Mouse (Mus musculus) left cerebral cortex, postnatal 14 days (tissue): ENCODE data around the gene Gm49403. TPM values are rescaled to one million over a fixed set of nuclear protein-coding genes. Genes with fewer than 3 reads are reported as not detected.

Experiments
- microRNA-seq, 2 experiments: library from miRNA; unstranded; fragments of <30 nt; microRNA quantifications; one replicate each; pipeline ENCODE4 v1.2.0; 2022
- total RNA-seq, 2 experiments: library from RNA; stranded (reverse); gene quantifications; 2 replicates each; pipeline ENCODE4 v1.2.3; 2021

Gene Gm49403
- total RNA-seq, 2 experiments from 2014 or later = not detected

Small RNA genes lying within 50 kb of the gene (microRNA-seq; reads per million reads assigned to microRNA genes)
- 0 reads per million in 2 experiments for gene Mir5136

Other genes starting within 250 kb of the Gm49403 start
- 100 to 1,000 TPM; 148 to 165 TPM for gene Chrm1, start 220.1 kb upstream of the Gm49403 start, total RNA-seq
- gene Slc3a2, start 160.6 kb upstream of the Gm49403 start, total RNA-seq = 100 to 1,000 TPM; 182 to 189 TPM
- 10 to 100 TPM; 42.3 to 43.9 TPM for gene Wdr74, start 148.1 kb upstream of the Gm49403 start, total RNA-seq
- gene 1700092M07Rik, start 143.2 kb upstream of the Gm49403 start, total RNA-seq = not detected
- gene Stx5a, start 142.5 kb upstream of the Gm49403 start, total RNA-seq = 10 to 100 TPM; 63.6 to 64.6 TPM
- gene Nxf1, start 126.9 kb upstream of the Gm49403 start, total RNA-seq = 10 to 100 TPM; 61.9 to 73.6 TPM
- 10 to 100 TPM; 80.1 to 91.9 TPM for gene Tmem223, start 112.9 kb upstream of the Gm49403 start, total RNA-seq
- gene Tmem179b, start 109.5 kb upstream of the Gm49403 start, total RNA-seq = 10 to 100 TPM in 1 of 2 experiments, 1 to 10 TPM in 1; 8.9 to 10.9 TPM
- gene Taf6l, start 97.5 kb upstream of the Gm49403 start, total RNA-seq = 10 to 100 TPM; 11.9 to 13.4 TPM
- 100 to 1,000 TPM; 108 to 110 TPM for gene Polr2g, start 85.4 kb upstream of the Gm49403 start, total RNA-seq
- gene Zbtb3, start 81.4 kb upstream of the Gm49403 start, total RNA-seq = 1 to 10 TPM; 4.2 to 5.1 TPM
- 10 to 100 TPM; 28.2 to 30.5 TPM for gene Ttc9c, start 64.6 kb upstream of the Gm49403 start, total RNA-seq
- 10 to 100 TPM; 92.3 to 95.8 TPM for gene Hnrnpul2, start 63.9 kb upstream of the Gm49403 start, total RNA-seq
- not detected for gene AC129217.1, start 54.2 kb upstream of the Gm49403 start, total RNA-seq
- 100 to 1,000 TPM; 111 to 117 TPM for gene Bscl2, start 46.5 kb upstream of the Gm49403 start, total RNA-seq
- gene Gng3, start 44.7 kb upstream of the Gm49403 start, total RNA-seq = 100 to 1,000 TPM; 268 to 295 TPM
- under 1 TPM; 0.88 to 0.91 TPM for gene Lrrn4cl, start 33.2 kb upstream of the Gm49403 start, total RNA-seq
- 10 to 100 TPM; 91.5 to 93.8 TPM for gene Ubxn1, start 12.4 kb upstream of the Gm49403 start, total RNA-seq
- 10 to 100 TPM; 30.6 to 36.9 TPM for gene Uqcc3, start 3.0 kb upstream of the Gm49403 start, total RNA-seq
- 1 to 10 TPM; 4.0 to 4.3 TPM for gene Lbhd1, start 198 bp upstream of the Gm49403 start, total RNA-seq
- gene 1810009A15Rik, start 4.9 kb downstream of the Gm49403 start, total RNA-seq = 10 to 100 TPM; 15.9 to 22.2 TPM
- 1 to 10 TPM; 2.4 to 4.3 TPM for gene Gm49416, start 5.0 kb downstream of the Gm49403 start, total RNA-seq
- gene Ints5, start 9.1 kb downstream of the Gm49403 start, total RNA-seq = 10 to 100 TPM; 23.0 to 23.4 TPM
- gene Ganab, start 14.1 kb downstream of the Gm49403 start, total RNA-seq = 100 to 1,000 TPM in 1 of 2 experiments, 10 to 100 TPM in 1; 97.6 to 104 TPM
- gene B3gat3, start 36.4 kb downstream of the Gm49403 start, total RNA-seq = 100 to 1,000 TPM; 134 to 142 TPM
- gene Rom1, start 45.4 kb downstream of the Gm49403 start, total RNA-seq = 1 to 10 TPM; 3.5 to 4.0 TPM
- gene Eml3, start 45.6 kb downstream of the Gm49403 start, total RNA-seq = 1 to 10 TPM; 7.4 to 9.0 TPM
- gene Mta2, start 57.9 kb downstream of the Gm49403 start, total RNA-seq = 10 to 100 TPM; 48.6 to 50.3 TPM
- 10 to 100 TPM; 16.7 to 16.8 TPM for gene Tut1, start 69.9 kb downstream of the Gm49403 start, total RNA-seq
- 100 to 1,000 TPM; 188 to 198 TPM for gene Eef1g, start 83.1 kb downstream of the Gm49403 start, total RNA-seq
- 10 to 100 TPM; 15.7 to 23.9 TPM for gene Ahnak, start 105.4 kb downstream of the Gm49403 start, total RNA-seq
- gene Scgb1a1, start 204.0 kb downstream of the Gm49403 start, total RNA-seq = not detected